7 mouse cellular contexts compared by ENCODE assay signal in genomic region chr2:116068901-116069300, GRCm38 (mm10). TPM values are rescaled to one million over a fixed set of nuclear protein-coding genes. Genes with fewer than 3 reads are reported as not detected.
DNase-seq lines count a peak whose midpoint lies in the region; ATAC-seq and TF ChIP-seq lines count a peak whose summit lies in the region.

No protein-coding gene starts in this region.

- no peak for DNase-seq in lung, postnatal 4 days
- DNase-seq in forebrain, postnatal 0 days, result no peak
- no peak for DNase-seq in cerebellum, adult 9-10 months
- DNase-seq in layer of hippocampus, adult 8-10 months (ENCODE audit: low spot score in 2 of 2), result no peak

- no peak for ATAC-seq in lung, embryonic 15.5 days (ENCODE audit: borderline replicate concordance, extremely low read depth, low FRiP score, low TSS enrichment)
- no peak for ATAC-seq in forebrain, postnatal 0 days
- ATAC-seq in limb, embryonic 13.5 days (ENCODE audit: low FRiP score, low read depth), result no peak
- ATAC-seq in stomach, embryonic 16.5 days (ENCODE audit: insufficient read depth, low FRiP score), result no peak

- H3K36me3 ChIP-seq in lung, embryonic 15.5 days, result no peaks in the 10 kb centered on the region
- H3K36me3 ChIP-seq in forebrain, postnatal 0 days (ENCODE audit: insufficient read depth), result no peaks in the 10 kb centered on the region
- H3K36me3 ChIP-seq in limb, embryonic 13.5 days, result no peaks in the 10 kb centered on the region
- H3K36me3 ChIP-seq in stomach, embryonic 16.5 days (ENCODE audit: control insufficient read depth, insufficient read depth, low read length), result no peaks in the 10 kb centered on the region

- no peak overlapping the region for H3K27ac ChIP-seq in lung, embryonic 15.5 days
- H3K27ac ChIP-seq in forebrain, postnatal 0 days (ENCODE audit: low read depth, low read length), result peak overlapping the region; percentile 96
- H3K27ac ChIP-seq in limb, embryonic 13.5 days, result no peak overlapping the region
- H3K27ac ChIP-seq in stomach, embryonic 16.5 days (ENCODE audit: low read length), result peak overlapping the region; percentile 73

- H3K4me1 ChIP-seq in lung, embryonic 15.5 days, result peaks cover 13% of the 10 kb centered on the region
- no peaks in the 10 kb centered on the region for H3K4me1 ChIP-seq in forebrain, postnatal 0 days (ENCODE audit: insufficient read depth)
- H3K4me1 ChIP-seq in limb, embryonic 13.5 days, result peaks cover 28% of the 10 kb centered on the region
- H3K4me1 ChIP-seq in stomach, embryonic 16.5 days (ENCODE audit: control insufficient read depth, insufficient read depth, low read length), result peaks cover 12% of the 10 kb centered on the region

- no peaks in the 10 kb centered on the region for H3K9me3 ChIP-seq in lung, embryonic 15.5 days
- H3K9me3 ChIP-seq in forebrain, postnatal 0 days (ENCODE audit: low read length), result no peaks in the 10 kb centered on the region
- H3K9me3 ChIP-seq in limb, embryonic 13.5 days, result no peaks in the 10 kb centered on the region
- H3K9me3 ChIP-seq in stomach, embryonic 16.5 days (replicated peaks; ENCODE audit: control insufficient read depth, low read length), result no peaks in the 10 kb centered on the region

- H3K4me3 ChIP-seq in lung, embryonic 15.5 days, result peak overlapping the region; percentile 67
- peak overlapping the region; percentile 70 for H3K4me3 ChIP-seq in forebrain, postnatal 0 days (ENCODE audit: low read depth, low read length)
- H3K4me3 ChIP-seq in limb, embryonic 13.5 days, result peak overlapping the region; percentile 47
- H3K4me3 ChIP-seq in stomach, embryonic 16.5 days (replicated peaks; ENCODE audit: low read length), result peak overlapping the region; percentile 67

- H3K9ac ChIP-seq in lung, embryonic 15.5 days, result no peak overlapping the region
- H3K9ac ChIP-seq in forebrain, postnatal 0 days, result peak overlapping the region; percentile 77
- 0 out of 2 replicates have a peak overlapping the region, but pooled peaks have one; percentile 15 for H3K9ac ChIP-seq in limb, embryonic 13.5 days
- H3K9ac ChIP-seq in stomach, embryonic 16.5 days (ENCODE audit: low read length), result peak overlapping the region; percentile 84

- no peak for TF ChIP-seq CTCF in forebrain, postnatal 0 days (IDR thresholded peaks at IDR 0.05; ENCODE audit: low read depth)

- WGBS in lung, embryonic 15.5 days, result 33% methylated on average over 7 of the region's 7 CpGs
- WGBS in forebrain, postnatal 0 days, result 9% methylated on average over 7 of the region's 7 CpGs
- 12% methylated on average over 7 of the region's 7 CpGs for WGBS in limb, embryonic 13.5 days
- WGBS in stomach, embryonic 16.5 days, result 29% methylated on average over 7 of the region's 7 CpGs

- peaks cover 39% of the 10 kb centered on the region for H3K27me3 ChIP-seq in lung, embryonic 15.5 days
- H3K27me3 ChIP-seq in forebrain, postnatal 0 days (ENCODE audit: insufficient read depth, low read length), result no peaks in the 10 kb centered on the region
- H3K27me3 ChIP-seq in limb, embryonic 13.5 days, result peaks cover 85% of the 10 kb centered on the region
- no peaks in the 10 kb centered on the region for H3K27me3 ChIP-seq in stomach, embryonic 16.5 days (ENCODE audit: control insufficient read depth, insufficient read depth, low read length)

- H3K4me2 ChIP-seq in lung, embryonic 15.5 days, result peak overlapping the region; percentile 79
- peak overlapping the region; percentile 61 for H3K4me2 ChIP-seq in forebrain, postnatal 0 days (ENCODE audit: low read depth)
- peak overlapping the region; percentile 33 for H3K4me2 ChIP-seq in limb, embryonic 13.5 days (replicated peaks)
- H3K4me2 ChIP-seq in stomach, embryonic 16.5 days (ENCODE audit: low read depth, low read length), result peak overlapping the region; percentile 81

RNA-seq across cellular contexts. Expression of gene Meis2, which starts 3.3 kb away (rescaled TPM):
- polyA plus RNA-seq in lung, embryonic 15.5 days (2015; fragmentation: Nextera tagmentation; extraction: Ambion mirVana), result 24.4 and 25.8 TPM in 2 replicates
- 204 and 227 TPM in 2 replicates for total RNA-seq in forebrain, postnatal 0 days (2014; rRNA removed)
- polyA plus RNA-seq in forebrain, postnatal 0 days (2015; fragmentation: Nextera tagmentation; extraction: Ambion mirVana), result 85.5 and 106 TPM in 2 replicates
- 16.1 and 18.6 TPM in 2 replicates for polyA plus RNA-seq in limb, embryonic 13.5 days (2015; fragmentation: Nextera tagmentation; extraction: Ambion mirVana)
- polyA plus RNA-seq in stomach, embryonic 16.5 days (2015; fragmentation: Nextera tagmentation; extraction: Ambion mirVana), result 42.8 and 43.3 TPM in 2 replicates
- total RNA-seq in layer of hippocampus, adult 8-10 months (2022), result 10 to 100 TPM; 43.4 to 69.1 (median 50.4) TPM

Comparison
In these comparisons a context has a peak if more than half of its experiments do, and no peak if none do; other contexts are left out.
1. H3K27ac ChIP-seq: peak in forebrain, postnatal 0 days (single experiment) and stomach, embryonic 16.5 days (single experiment); none in lung, embryonic 15.5 days (single experiment) and limb, embryonic 13.5 days (single experiment).
2. Peak in every context shown above with its lines, with median percentiles within 50 percentile points of each other: H3K4me2 ChIP-seq and H3K4me3 ChIP-seq.